Mouse (Mus musculus) cerebellum, adult 9-11 months (tissue): Measurements from ENCODE around the gene Sdhb.

ENCODE experiments used
- DNase-seq: peaks from one replicate; pipeline ENCODE4 v3.0.0; 2022

Gene Sdhb

GRCm38 (mm10) chr4:140949052-140949451 lies 12.0 kb upstream of the Sdhb start:
- DNase-seq: no peak

GRCm38 (mm10) chr4:140949616-140950015 lies 11.4 kb upstream of the Sdhb start:
- DNase-seq: no peak

- DNase-seq: no peak
Measured at GRCm38 (mm10) chr4:140950574-140950973, 10.4 kb upstream of the Sdhb start.

GRCm38 (mm10) chr4:140951861-140952641 lies 9.0 kb upstream of the Sdhb start:
- no peak for DNase-seq

- DNase-seq: peak; percentile 22
Measured at GRCm38 (mm10) chr4:140957131-140957702, 3.8 kb upstream of the Sdhb start.

- DNase-seq: peak; percentile 76
Measured at GRCm38 (mm10) chr4:140957725-140958124, 3.3 kb upstream of the Sdhb start.

- peak; percentile 54 for DNase-seq
Measured at GRCm38 (mm10) chr4:140958319-140958718, 2.7 kb upstream of the Sdhb start.

GRCm38 (mm10) chr4:140959128-140959679 lies 1.8 kb upstream of the Sdhb start:
- peak; percentile 57 for DNase-seq

GRCm38 (mm10) chr4:140959715-140960479 lies 1.1 kb upstream of the Sdhb start:
- peak; percentile 64 for DNase-seq

- no peak for DNase-seq
Measured at GRCm38 (mm10) chr4:140961467-140962206, 634 bp downstream of the Sdhb start.

GRCm38 (mm10) chr4:140962207-140962909 lies 1.4 kb downstream of the Sdhb start:
- no peak for DNase-seq

GRCm38 (mm10) chr4:140962950-140963349 lies 1.9 kb downstream of the Sdhb start:
- DNase-seq: peak; percentile 67

- DNase-seq: peak; percentile 41
Measured at GRCm38 (mm10) chr4:140963941-140964597, 3.1 kb downstream of the Sdhb start.

- DNase-seq: peak; percentile 82
Measured at GRCm38 (mm10) chr4:140964620-140965019, 3.6 kb downstream of the Sdhb start.

- no peak for DNase-seq
Measured at GRCm38 (mm10) chr4:140967386-140968159, 6.6 kb downstream of the Sdhb start.

GRCm38 (mm10) chr4:140971691-140972090 lies 10.7 kb downstream of the Sdhb start:
- no peak for DNase-seq

- no peak for DNase-seq
Measured at GRCm38 (mm10) chr4:140974408-140974807, 13.4 kb downstream of the Sdhb start.

GRCm38 (mm10) chr4:140975356-140975755 lies 14.4 kb downstream of the Sdhb start:
- no peak for DNase-seq

GRCm38 (mm10) chr4:140977278-140977677 lies 16.3 kb downstream of the Sdhb start:
- DNase-seq: no peak

GRCm38 (mm10) chr4:140977886-140978692 lies 17.1 kb downstream of the Sdhb start:
- no peak for DNase-seq
